Mouse (Mus musculus) G1E (cell line): Measurements from ENCODE around the gene Zmynd15.

Experiments
- CTCF ChIP-seq: IDR thresholded peaks from 2 replicates; pipeline ENCODE4 v1.5.1; 2012; ENCODE audit warnings: low read depth, low read length, inconsistent platforms, mixed read lengths
- POLR2AphosphoS5 ChIP-seq: IDR thresholded peaks from 2 replicates; pipeline ENCODE4 v1.6.1; 2012; ENCODE audit warnings: low read depth, low read length, inconsistent platforms; ENCODE audit not compliant: insufficient replicate concordance
- TAL1 ChIP-seq: conservative IDR thresholded peaks from 2 replicates; pipeline ENCODE4 v1.6.1; 2012; ENCODE audit warnings: low read depth, low read length, inconsistent platforms, mixed read lengths

GRCm38 (mm10) chr11:70502018-70502417 is 42.8 kb downstream of the Zmynd15 start:
- TF ChIP-seq CTCF (no peak), TAL1 (no peak), POLR2AphosphoS5 (no peak)
